Mouse (Mus musculus) skeletal muscle tissue, adult 2 months (tissue): ENCODE data around the gene Sult2a7.

ENCODE experiments used
- DNase-seq: peaks from one replicate; pipeline ENCODE4 v3.0.0-alpha.2; 2012; ENCODE audit warnings: low read depth, low spot score

The Sult2a7 gene

GRCm38 (mm10) chr7:14494130-14494529, at the start of gene Sult2a7:
Sult2a7 (minus strand) TSS chr7:14494230.
- no peak for DNase-seq

DNA sequence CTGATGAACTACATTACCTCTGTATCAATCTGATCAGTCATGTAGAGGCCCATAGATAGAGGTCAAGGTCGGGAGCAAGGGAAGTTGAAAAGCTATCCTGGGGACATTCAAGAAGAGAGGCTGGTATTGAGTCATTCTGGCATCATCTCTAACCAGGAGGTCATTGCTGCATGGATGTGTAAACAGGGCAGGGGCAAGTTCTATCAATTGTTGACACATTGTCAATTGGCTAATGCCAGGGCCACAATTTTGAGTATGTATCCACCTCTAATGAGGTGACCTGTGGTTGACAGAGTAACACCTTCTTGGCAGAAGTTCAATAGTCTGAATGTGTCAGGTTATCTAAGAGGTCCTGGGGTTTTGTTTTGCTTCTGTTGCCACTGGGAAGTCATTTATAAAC, 31.2 kb upstream of the Sult2a7 start:
- DNase-seq = no peak

GRCm38 (mm10) chr7:14522636-14523035, 28.6 kb upstream of the Sult2a7 start:
- no peak for DNase-seq

DNA sequence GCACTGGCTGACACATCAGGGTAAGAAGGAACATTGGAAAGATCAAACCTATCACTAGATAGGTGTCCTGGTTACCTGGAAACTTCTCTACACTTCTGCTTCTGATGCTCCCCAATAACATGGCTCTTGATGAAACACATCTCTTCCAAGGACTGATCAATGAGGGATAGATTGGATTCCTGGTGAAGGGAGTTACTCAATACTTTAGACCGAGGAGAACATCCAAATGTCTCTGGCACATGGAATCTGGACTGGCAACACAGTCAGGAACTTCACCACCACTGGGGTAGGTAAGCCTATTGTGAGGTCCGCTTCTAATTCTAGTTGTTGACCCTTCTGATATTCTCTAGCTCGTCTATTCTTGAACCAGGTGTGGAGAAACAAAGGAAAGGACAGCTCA, 24.3 kb upstream of the Sult2a7 start:
- DNase-seq = no peak

- DNase-seq = no peak
These were observed 1.1 kb downstream of the Sult2a7 start for GRCm38 (mm10) chr7:14492886-14493285.

DNA sequence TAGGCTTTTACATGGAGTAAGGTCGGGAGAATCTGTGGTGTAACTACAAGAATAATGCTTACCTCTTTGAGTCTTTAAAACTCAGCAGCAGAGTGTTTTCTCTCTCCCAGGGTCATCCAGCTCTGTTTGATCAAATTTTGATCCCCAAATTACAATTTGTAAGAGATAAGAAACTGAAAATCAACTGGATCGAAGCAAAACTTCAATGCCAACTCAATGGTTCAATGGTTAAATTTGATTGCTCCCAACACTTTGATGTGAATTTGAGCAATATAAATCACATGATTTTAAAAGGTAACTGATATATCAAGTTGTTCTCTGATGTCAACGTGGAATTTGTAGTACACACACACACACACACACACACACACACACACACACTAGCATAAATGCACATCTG, 47.5 kb downstream of the Sult2a7 start, which contains the start of gene Sult2a8:
Gene Sult2a8, minus strand, starts transcription at position 236 of the 400 bp plus-strand sequence.
- no peak for DNase-seq

DNA sequence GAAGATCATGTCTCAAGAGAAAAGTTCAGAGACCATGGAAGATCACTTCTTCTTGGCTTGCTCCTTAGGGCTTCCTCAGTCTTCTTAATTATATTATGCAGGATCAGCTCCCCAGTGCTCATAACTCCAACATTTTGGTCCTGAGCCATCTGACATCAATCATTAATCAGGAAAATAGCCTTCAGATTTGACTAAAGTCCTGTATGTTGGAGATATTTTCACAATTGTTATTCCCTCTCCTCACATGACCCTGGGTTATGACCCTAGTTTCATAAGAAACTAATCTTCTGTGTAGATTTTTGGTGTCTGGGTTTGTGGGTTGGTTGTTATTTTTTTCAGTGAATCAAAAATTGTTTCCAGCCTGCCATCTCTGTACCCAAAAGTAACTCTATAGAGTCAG, 54.4 kb downstream of the Sult2a7 start:
- DNase-seq = no peak

GRCm38 (mm10) chr7:14438484-14438883, 55.5 kb downstream of the Sult2a7 start:
- no peak for DNase-seq

- no peak for DNase-seq
These were observed 56.0 kb downstream of the Sult2a7 start for GRCm38 (mm10) chr7:14438029-14438428.
